Mouse (Mus musculus) gastrocnemius, adult 18-20 months (tissue): Measurements from ENCODE around the gene Nr2c2ap. TPM values are rescaled to one million over a fixed set of nuclear protein-coding genes. Genes with fewer than 3 reads are reported as not detected.

ENCODE experiments used
- DNase-seq: peaks from one replicate; pipeline ENCODE4 v3.0.0; 2021; ENCODE audit warnings: low spot score
- long read RNA-seq, 2 experiments: library from polyadenylated mRNA; stranded (forward); transcript quantifications; one replicate each; pipeline ENCODE4 v2.0.0; 2021
- total RNA-seq, 2 experiments: library from RNA; stranded (reverse); gene quantifications; 2 replicates each; pipeline ENCODE4 v1.2.3; 2021

The Nr2c2ap gene
- 1 to 10 TPM; 4.5 to 4.9 TPM for total RNA-seq
- long read RNA-seq, experiment 1, partial matches to known transcripts: 0 of 10 reads
- long read RNA-seq, experiment 1, other reads (novel, unspliced or antisense): 4 of 10 reads
- long read RNA-seq, experiment 2, partial matches to known transcripts: 0 of 5 reads
- long read RNA-seq, experiment 2, other reads (novel, unspliced or antisense): 4 of 5 reads

GRCm38 (mm10) chr8:70131166-70131883 is at the start of gene Nr2c2ap:
TSS of gene Nr2c2ap (plus strand) at chr8:70131333.
- DNase-seq: peak; percentile 80

DNA sequence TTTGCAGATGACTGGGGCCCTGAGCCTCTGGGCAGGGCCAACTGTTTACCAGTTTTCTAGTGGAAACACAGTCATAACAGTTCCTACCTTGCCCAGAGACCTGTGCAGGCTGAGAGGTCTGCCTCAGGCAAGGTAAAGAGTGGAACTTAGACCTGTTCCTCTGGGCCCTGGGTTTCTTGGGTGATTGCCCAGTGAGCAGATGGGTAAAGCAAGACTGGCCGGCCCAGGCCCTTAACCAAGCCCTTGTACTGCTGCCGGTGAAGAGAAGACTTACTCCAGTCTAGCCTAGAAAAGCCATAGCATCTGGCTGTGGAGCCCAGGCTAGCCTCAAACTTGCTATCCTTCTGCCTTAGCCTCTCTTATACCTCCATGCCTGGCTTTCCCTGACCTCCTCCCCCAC is 49.2 kb upstream of the Nr2c2ap start:
- no peak for DNase-seq

DNA sequence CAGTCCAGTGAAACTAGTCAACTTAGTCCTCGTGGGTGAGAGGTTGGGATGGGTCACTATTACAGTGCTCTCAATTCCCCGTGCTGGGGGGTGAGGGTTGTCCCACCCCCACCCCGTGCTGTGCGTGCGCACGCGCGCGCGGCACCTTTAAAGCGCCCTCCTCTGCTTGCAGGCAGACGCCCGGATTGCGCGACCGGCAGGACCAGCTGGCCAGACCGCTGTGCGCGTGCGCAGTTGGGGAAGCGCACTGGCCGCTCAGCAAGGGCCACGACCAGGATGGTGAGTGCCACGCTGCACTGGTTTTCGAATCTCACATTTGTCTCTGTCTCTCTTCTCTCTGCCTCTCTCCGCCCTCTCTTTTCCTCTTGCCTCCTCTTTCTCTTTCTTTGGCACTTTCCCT is 47.8 kb upstream of the Nr2c2ap start, which contains the start of gene Hapln4:
Hapln4 (plus strand) TSS at position 173 of the 400 bp plus-strand sequence.
- DNase-seq: no peak

DNA sequence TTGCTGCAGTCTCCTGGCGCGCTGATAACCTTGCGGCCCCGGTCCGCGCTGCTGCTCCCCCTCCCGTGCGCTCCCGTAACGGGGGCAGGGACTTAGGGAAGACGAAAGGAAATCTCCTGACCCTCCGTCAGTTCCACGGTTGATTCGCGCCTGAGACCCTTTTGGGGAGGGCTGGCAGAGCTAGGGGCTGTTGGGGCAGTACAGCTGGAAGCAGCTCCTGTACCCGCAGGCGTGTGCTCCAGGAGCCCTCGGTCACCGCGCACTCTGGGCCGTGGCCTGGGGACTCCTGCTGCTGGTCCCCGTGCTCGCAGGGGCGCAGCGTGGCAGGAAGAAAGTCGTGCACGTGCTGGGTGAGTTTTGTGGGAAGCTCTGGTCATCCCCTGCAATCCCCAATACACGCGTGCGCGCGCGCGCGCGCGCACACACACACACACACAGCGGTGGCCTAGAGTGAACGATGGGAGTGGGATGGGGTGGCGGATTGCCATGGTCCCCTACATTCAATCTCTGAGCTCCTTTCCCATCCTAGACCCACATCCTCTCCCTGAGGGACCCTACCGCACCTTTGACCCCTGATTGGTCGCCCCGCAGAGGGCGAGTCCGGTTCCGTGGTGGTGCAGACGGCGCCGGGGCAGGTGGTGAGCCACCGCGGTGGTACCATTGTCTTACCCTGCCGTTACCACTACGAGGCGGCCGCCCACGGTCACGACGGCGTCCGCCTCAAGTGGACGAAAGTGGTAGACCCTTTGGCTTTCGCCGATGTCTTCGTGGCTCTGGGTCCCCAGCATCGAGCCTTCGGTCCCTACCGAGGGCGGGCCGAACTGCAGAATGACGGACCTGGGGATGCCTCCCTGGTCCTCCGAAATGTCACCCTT is 46.7 kb upstream of the Nr2c2ap start:
- no peak for DNase-seq

DNA sequence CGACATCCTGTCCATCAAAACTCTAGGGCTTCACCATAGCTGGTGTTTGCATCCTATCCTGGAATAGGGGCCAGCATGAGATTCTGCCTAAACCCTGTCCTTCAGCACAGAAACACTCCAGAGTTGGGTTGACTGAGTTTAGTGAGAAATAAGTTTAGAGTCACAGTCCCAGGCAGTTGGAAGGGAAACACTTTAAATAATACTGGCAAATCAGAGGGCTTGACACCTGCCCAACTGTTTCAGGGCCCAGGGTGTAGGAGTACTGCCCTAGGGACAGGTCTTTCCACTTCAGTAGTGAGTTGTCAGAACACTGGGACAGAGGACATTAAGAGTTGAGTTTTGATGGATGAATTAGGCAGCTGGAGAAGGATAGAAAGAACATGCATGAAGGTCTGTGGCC is 45.0 kb upstream of the Nr2c2ap start:
- no peak for DNase-seq

DNA sequence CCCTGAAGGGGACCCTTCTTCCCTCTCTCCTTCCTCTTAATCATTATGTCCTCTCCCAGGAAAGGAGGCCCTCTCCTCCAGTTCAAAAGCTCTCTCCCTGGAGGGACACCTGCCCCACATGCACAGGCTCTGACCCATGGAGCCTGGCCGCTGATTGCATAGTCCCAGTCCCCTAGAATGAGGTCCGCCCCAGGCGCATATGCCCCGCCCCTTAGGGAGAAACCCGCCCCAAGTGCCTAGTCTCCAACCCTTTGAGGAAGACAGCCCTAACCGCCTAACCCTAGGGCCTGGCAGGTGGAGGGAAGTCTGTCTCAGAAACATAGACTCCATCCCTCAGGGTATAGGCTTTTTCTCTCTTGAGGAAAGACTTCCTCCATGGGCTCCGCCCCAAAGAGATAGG is 43.9 kb upstream of the Nr2c2ap start:
- DNase-seq: no peak

DNA sequence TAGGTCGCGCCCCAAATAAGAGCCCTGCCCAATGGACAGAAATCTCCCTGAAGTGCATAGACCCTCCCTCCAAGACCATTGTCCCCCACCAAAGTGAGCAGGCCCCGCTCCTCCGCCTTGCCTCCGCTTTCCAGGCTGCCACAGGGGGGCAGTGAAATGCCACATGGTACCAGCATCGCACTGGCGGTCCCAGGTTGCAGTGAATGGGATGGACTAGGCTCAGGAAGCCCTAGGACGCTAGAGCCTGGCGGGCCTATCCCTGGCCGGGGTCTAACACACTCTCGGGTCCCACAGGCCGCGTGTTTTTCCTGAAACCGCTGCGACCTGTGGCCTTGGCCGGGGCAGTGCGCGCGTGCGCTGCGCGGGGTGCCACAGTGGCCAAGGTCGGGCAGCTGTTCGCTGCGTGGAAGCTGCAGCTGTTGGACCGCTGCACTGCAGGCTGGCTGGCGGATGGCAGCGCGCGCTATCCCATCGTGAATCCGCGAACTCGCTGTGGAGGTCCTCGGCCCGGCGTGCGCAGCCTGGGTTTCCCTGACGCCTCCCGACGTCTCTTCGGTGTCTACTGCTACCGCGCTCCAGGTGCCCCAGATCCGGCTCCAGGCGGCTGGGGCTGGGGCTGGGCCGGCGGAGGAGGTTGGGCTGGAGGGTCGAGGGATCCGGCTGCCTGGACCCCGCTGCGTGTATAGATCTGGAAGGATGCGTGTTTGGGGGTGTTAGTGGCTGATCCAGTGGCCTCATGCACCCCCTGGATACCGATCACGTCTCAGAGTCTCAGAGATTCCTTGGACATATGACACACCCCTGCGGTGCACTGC is 43.1 kb upstream of the Nr2c2ap start:
- peak; percentile 26 for DNase-seq

DNA sequence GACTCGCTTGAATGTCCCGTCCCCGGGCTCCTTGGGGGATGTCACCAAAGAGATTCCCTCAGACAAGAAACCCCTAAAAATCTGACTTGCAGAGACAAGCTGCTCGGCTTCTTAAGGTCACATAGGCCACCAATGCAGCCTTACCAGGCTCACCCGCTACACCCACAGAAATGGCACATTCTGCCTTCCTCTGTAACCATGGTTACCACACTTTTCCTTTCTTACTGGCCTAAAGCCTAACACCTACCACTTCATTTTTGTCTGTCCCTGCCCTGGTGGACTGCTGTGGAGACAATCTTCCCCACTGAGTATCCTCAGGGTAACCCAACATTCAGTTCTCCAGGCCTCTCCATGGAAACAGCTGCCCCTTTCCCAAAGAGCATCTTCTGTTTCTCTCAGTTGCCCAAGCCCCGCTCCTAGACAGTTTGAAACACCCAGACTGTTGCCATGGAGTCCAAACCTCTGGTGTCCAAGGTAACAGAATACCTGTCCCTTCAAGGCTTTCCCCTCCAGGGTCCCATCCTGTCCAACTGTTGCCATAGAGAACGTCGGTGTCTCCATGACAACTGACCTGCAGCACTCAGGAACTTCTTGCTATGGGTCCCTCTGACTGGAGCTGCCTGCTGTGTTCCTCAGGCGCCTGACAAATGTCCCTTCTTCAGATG is 41.7 kb upstream of the Nr2c2ap start:
- no peak for DNase-seq

- DNase-seq: no peak
These were observed 38.3 kb upstream of the Nr2c2ap start for GRCm38 (mm10) chr8:70092786-70093185.

DNA sequence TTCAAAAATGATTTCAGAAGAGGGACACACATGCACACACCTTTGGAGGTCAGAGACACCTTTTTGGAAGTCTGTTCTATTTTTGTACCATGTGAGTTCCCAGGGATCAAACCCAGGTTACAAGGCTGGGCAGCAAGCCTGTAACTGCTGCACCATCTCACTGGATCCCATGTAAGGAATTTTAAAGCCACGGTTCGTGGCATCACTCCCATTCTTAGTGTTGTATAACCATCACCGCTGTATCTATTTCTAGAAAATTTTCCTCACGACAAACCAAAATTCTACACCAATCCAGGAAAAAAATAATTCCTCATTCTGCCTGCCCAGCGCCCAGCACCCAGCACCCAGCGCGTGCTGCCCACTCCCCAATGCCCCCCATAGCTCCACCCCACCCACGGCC is 31.9 kb upstream of the Nr2c2ap start:
- DNase-seq: no peak

GRCm38 (mm10) chr8:70100241-70100640 is 30.9 kb upstream of the Nr2c2ap start:
- no peak for DNase-seq

GRCm38 (mm10) chr8:70104506-70104905 is 26.6 kb upstream of the Nr2c2ap start:
- DNase-seq: peak; percentile 33

DNA sequence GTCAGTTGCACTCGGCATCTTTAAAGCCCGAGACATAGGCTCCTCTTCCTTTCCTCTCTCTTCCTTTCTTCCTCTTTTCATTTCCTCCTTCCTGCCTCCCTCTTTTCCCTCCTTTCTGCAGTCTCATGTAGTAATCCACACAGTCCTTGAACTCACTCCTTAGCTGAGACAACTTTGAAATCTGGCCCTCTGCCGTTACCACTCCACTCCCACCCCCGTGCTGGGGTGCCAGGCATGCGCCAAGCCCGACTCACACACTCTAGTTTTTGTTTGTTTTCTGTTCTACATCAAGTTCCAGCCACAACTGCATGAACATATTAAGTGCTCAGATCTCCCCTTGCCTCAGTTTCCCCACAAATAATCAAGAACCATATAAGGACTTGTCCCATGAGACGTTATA is 26.2 kb upstream of the Nr2c2ap start:
- no peak for DNase-seq

GRCm38 (mm10) chr8:70110451-70110850 is 20.7 kb upstream of the Nr2c2ap start:
- DNase-seq: no peak

DNA sequence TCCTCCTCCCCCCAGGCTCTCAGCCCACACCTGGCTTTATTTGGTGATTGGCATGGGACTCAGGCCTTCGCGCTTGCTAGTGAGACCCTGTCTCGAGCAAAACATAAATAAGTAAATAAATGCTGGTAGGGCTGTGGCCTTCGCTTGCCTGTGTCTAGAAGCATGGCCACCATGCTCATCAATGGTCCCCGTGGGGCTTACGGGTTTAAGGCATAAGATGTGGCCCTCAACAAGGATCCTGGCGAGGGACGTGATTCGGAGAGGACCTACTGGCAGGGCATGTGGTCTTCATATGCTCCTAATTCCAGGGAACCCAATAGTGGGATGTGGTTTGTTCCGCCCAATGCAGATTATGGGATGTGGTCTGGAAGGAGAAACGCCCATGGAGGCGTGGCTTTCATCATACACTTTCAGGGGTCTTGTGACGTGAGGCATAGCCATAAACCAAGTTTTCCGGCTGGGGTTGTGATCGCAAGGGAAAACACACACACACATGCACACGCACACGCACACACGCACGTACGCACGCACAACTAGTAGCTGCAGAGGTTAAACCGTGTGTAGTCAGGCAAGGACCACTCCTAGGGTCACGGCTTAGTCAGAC is 19.8 kb upstream of the Nr2c2ap start:
- DNase-seq: no peak

- DNase-seq: no peak
These were observed 18.6 kb upstream of the Nr2c2ap start for GRCm38 (mm10) chr8:70112401-70113016.

GRCm38 (mm10) chr8:70114488-70114887 is 16.6 kb upstream of the Nr2c2ap start:
- DNase-seq: no peak

DNA sequence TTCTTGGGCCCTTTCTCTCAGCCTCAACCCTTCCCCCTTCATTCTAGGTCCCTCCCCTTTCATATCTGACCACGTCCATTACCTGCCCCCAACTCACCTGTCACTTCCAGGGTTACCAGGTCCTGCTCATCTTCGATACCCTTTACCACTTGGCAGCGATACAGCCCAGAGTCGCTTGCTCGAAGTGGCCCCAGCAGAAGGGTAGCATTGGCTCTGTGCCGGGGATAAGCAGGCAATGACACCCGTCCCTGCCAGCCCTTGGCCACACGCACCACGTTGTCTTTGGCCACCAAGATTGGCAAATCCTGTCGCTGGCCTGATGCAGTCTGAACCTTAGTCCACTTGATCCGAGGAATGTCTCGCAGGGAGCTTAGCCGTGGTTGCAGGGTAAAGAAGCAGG is 16.2 kb upstream of the Nr2c2ap start:
- DNase-seq: no peak

- DNase-seq: no peak
These were observed 13.5 kb upstream of the Nr2c2ap start for GRCm38 (mm10) chr8:70117611-70118010.
